Mouse (Mus musculus) E14TG2a.4 (cell line): Measurements from ENCODE around the gene Nt5dc3.

ENCODE experiments used
- CTCF ChIP-seq: conservative IDR thresholded peaks from 2 replicates; pipeline ENCODE4 v1.5.1; 2014; ENCODE audit warnings: low read length
- NANOG ChIP-seq: IDR thresholded peaks from 2 replicates; pipeline ENCODE4 v1.6.1; 2014; ENCODE audit warnings: borderline replicate concordance, low read length, mixed read lengths
- POU5F1 ChIP-seq: IDR thresholded peaks from 2 replicates; pipeline ENCODE4 v1.6.1; 2014; ENCODE audit warnings: low read length, borderline replicate concordance

DNA sequence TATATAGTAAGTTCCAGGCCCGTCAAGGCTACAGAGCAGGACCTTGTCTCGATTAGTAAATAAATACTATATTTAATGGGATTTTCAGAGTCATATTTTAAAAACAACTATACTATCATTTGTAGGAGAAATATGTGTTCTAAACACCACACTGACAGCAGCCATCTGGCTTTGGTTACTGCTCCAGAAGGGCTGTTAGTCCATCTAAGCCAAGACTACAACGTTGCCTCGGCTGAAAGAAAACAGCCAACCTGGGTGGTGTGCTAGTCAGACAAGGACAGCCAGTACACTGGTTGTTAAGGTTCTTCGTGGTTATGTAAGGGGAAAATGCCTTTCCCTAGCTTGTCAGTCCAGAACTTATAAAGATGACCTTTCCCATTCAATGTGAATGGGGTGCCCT is 63.9 kb downstream of the Nt5dc3 start:
- TF ChIP-seq CTCF (no peak), POU5F1 (no peak), NANOG (no peak)
